ENCODE assay signal across 8 mouse cellular contexts in the genomic region with DNA sequence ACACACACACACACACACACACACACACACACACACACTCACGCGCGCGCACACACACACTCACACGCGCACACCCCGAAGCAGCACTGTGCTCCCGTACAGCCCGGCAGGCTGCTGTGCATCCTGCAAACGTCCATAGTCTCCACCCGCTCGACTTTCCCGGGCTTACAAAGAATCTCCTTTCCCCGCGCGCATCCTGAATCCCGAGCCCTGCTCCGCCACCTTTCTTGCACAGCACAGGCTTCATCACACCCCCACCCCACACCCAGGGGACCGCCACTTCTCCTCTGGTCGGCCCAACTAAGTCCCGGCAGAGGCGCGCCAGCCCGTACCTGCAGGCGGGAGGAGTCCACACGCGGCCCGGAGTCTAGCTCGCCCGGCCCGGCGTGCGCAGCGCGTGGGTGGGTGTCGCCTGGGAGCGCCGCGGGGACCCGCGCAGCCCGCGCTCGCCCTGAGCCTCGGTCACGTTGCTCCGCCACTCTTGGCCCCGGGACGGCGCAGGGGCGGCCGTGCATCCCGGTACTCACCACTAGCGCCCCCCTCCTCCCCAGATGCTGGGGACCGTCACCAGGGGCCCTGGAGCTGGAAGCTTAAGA.
DNase-seq lines count a peak whose midpoint lies in the region; ATAC-seq and TF ChIP-seq lines count a peak whose summit lies in the region.

No protein-coding gene starts in this region.

- H3K4me1 ChIP-seq in intestine, postnatal 0 days (replicated peaks; ENCODE audit: control insufficient read depth, insufficient read depth, low read length) = no peaks in the 10 kb centered on the region
- H3K4me1 ChIP-seq in limb, embryonic 14.5 days (ENCODE audit: control insufficient read depth, insufficient read depth, low read length) = peaks cover 16% of the 10 kb centered on the region
- no peaks in the 10 kb centered on the region for H3K4me1 ChIP-seq in olfactory bulb, adult 2 months (ENCODE audit: control insufficient read depth, insufficient read depth, low read length)

- TF ChIP-seq CTCF in intestine, postnatal 0 days (IDR thresholded peaks at IDR 0.05; ENCODE audit: low read depth) = peak; percentile 32; the same call in 1 of the 2 replicates
- no peak for TF ChIP-seq CTCF in olfactory bulb, adult 2 months (IDR thresholded peaks at IDR 0.05; ENCODE audit: insufficient read depth, low read depth, low read length)

- H3K9ac ChIP-seq in intestine, postnatal 0 days (ENCODE audit: low read depth, low read length) = peak overlapping the region; percentile 35; the same call in 1 of the 2 replicates
- peak overlapping the region; percentile 84 for H3K9ac ChIP-seq in limb, embryonic 14.5 days (ENCODE audit: low read depth, low read length, severe bottlenecking)

- H3K4me3 ChIP-seq in intestine, postnatal 0 days (ENCODE audit: low read depth, low read length) = peak overlapping the region; percentile 60
- H3K4me3 ChIP-seq in limb, embryonic 14.5 days (replicated peaks; ENCODE audit: low read length) = peak overlapping the region; percentile 67
- peak overlapping the region; percentile 73 for H3K4me3 ChIP-seq in olfactory bulb, adult 2 months (ENCODE audit: insufficient read depth, low read depth, low read length)

- no peak for TF ChIP-seq POLR2A in limb, embryonic 14.5 days (IDR thresholded peaks at IDR 0.05; ENCODE audit: borderline replicate concordance, extremely low read depth, insufficient read depth, insufficient read length)
- TF ChIP-seq POLR2A in olfactory bulb, adult 2 months (IDR thresholded peaks at IDR 0.05; ENCODE audit: insufficient read depth, low read depth, low read length) = no peak

- ATAC-seq in intestine, postnatal 0 days = peak; percentile 70
- peak; percentile 78 for ATAC-seq in limb, embryonic 14.5 days (ENCODE audit: low FRiP score, low read depth)

- H3K36me3 ChIP-seq in intestine, postnatal 0 days (ENCODE audit: control insufficient read depth, insufficient read depth) = no peaks in the 10 kb centered on the region
- H3K36me3 ChIP-seq in limb, embryonic 14.5 days (ENCODE audit: control insufficient read depth, insufficient read depth, low read length) = no peaks in the 10 kb centered on the region

- DNase-seq in thymus, postnatal 14 days = peak; percentile 4
- DNase-seq in thymus, adult 18-20 months = no peak
- DNase-seq in embryo, embryonic 11 days = peak; percentile 89
- peak; percentile 29 for DNase-seq in gastrocnemius, postnatal 36 days
- peak; percentile 45 for DNase-seq in limb, embryonic 14.5 days (ENCODE audit: low spot score)
- DNase-seq in spleen, postnatal 14 days (ENCODE audit: low spot score in 2 of 2) = no peak

- H3K27ac ChIP-seq in intestine, postnatal 0 days (ENCODE audit: low read depth, low read length) = no peak overlapping the region
- peak overlapping the region; percentile 98 for H3K27ac ChIP-seq in limb, embryonic 14.5 days (replicated peaks; ENCODE audit: low read depth, low read length)
- peak overlapping the region; percentile 22; the same call in 1 of the 2 replicates for H3K27ac ChIP-seq in olfactory bulb, adult 2 months (ENCODE audit: insufficient read depth, low read depth, low read length)

- under 1% methylated on average over 55 of the region's 55 CpGs for WGBS in intestine, postnatal 0 days
- 0% methylated on average over 44 of the region's 55 CpGs for WGBS in limb, embryonic 14.5 days
- WGBS in olfactory bulb, adult 2 months = under 1% methylated on average over 55 of the region's 55 CpGs

- H3K9me3 ChIP-seq in intestine, postnatal 0 days (ENCODE audit: control insufficient read depth) = no peaks in the 10 kb centered on the region
- H3K9me3 ChIP-seq in limb, embryonic 14.5 days (ENCODE audit: control insufficient read depth, low read length) = no peaks in the 10 kb centered on the region

- intact Hi-C loops in gastrocnemius, postnatal 36 days (cut with DNase I) = loop anchor here (10.0 kb wide), 2 partner anchors 129 to 479 kb away; no protein-coding TSS in a partner anchor

- H3K4me2 ChIP-seq in intestine, postnatal 0 days (replicated peaks; ENCODE audit: low read depth) = peak overlapping the region; percentile 88
- peak overlapping the region; percentile 78 for H3K4me2 ChIP-seq in limb, embryonic 14.5 days (replicated peaks; ENCODE audit: low read depth, low read length, severe bottlenecking)

- H3K27me3 ChIP-seq in intestine, postnatal 0 days (replicated peaks; ENCODE audit: control insufficient read depth, insufficient read depth, low read length) = 0 out of 2 replicates have a peak, but pooled peaks cover 3% of the 10 kb centered on the region
- H3K27me3 ChIP-seq in limb, embryonic 14.5 days (ENCODE audit: control insufficient read depth, insufficient read depth, low read length) = no peaks in the 10 kb centered on the region

Comparison
In these comparisons a context has a peak if more than half of its experiments do, and no peak if none do; other contexts are left out.
1. DNase-seq: peak in thymus, postnatal 14 days (single experiment), embryo, embryonic 11 days (single experiment), gastrocnemius, postnatal 36 days (2 of 2) and limb, embryonic 14.5 days (single experiment); none in thymus, adult 18-20 months (0 of 2) and spleen, postnatal 14 days (0 of 2).
2. Peak in every context shown above with its lines, with median percentiles within 50 percentile points of each other: H3K4me3 ChIP-seq.